Mouse (Mus musculus) limb, embryonic 12.5 days (tissue): ENCODE data around the gene Lonrf2. TPM values are rescaled to one million over a fixed set of nuclear protein-coding genes. Genes with fewer than 3 reads are reported as not detected.

Experiments
- polyA plus RNA-seq: library from polyadenylated mRNA; unstranded; fragments of >200 nt; fragmentation: Nextera tagmentation; extraction: Ambion mirVana; gene quantifications from 2 replicates; pipeline ENCODE4 v1.2.1, GENCODE M21; 2016

The Lonrf2 gene
- polyA plus RNA-seq, 1 experiment from 2014 or later: 0.81 TPM

Other genes with a start within 250 kb of the Lonrf2 start
- 39.9 and 48.5 TPM in 2 replicates for gene Aff3, start 171.8 kb downstream of the Lonrf2 start, polyA plus RNA-seq
- 11.1 and 12.3 TPM in 2 replicates for gene Chst10, start 61.5 kb upstream of the Lonrf2 start, polyA plus RNA-seq
- not detected in 2 replicates for gene Nms, start 102.4 kb upstream of the Lonrf2 start, polyA plus RNA-seq
- gene Pdcl3, start 148.9 kb upstream of the Lonrf2 start, polyA plus RNA-seq: 154 and 157 TPM in 2 replicates